Mouse (Mus musculus): Measurements from ENCODE around the gene Duox1.
A peak's percentile ranks its signal among the peaks of the same experiment; 100 is the strongest.

Duox1 gene

GRCm38 (mm10) chr2:122315372-122315771 is at the start of gene Duox1:
TSS of gene Duox1 (plus strand) at chr2:122315672.
- no peak for DNase-seq

GRCm38 (mm10) chr2:122266407-122267193 is 48.9 kb upstream of the Duox1 start:
- no peak for DNase-seq

GRCm38 (mm10) chr2:122278769-122279168 is 36.7 kb upstream of the Duox1 start:
- no peak for DNase-seq

- DNase-seq, result no peak
These were observed 31.4 kb upstream of the Duox1 start for GRCm38 (mm10) chr2:122284091-122284490.

GRCm38 (mm10) chr2:122286137-122286536 is 29.3 kb upstream of the Duox1 start:
- no peak for DNase-seq

- no peak for DNase-seq
These were observed 20.6 kb upstream of the Duox1 start for GRCm38 (mm10) chr2:122294916-122295315.

- no peak for DNase-seq
These were observed 18.0 kb upstream of the Duox1 start for GRCm38 (mm10) chr2:122297271-122298095.

- DNase-seq, result no peak
These were observed 17.4 kb upstream of the Duox1 start, which contains the start of gene Duox2 for GRCm38 (mm10) chr2:122298096-122298499. TSS of gene Duox2 (minus strand) at chr2:122298449.

GRCm38 (mm10) chr2:122298596-122299490 is 16.6 kb upstream of the Duox1 start, which contains the start of gene Duoxa2:
TSS of gene Duoxa2 (plus strand) at chr2:122298900.
- peak in 1 of 2 experiments; percentile 7 for DNase-seq

GRCm38 (mm10) chr2:122299911-122300655 is 15.4 kb upstream of the Duox1 start:
- DNase-seq, result no peak

- DNase-seq, result no peak
These were observed 14.8 kb upstream of the Duox1 start for GRCm38 (mm10) chr2:122300656-122301020.

- DNase-seq, result peak in 1 of 2 experiments; percentile 33
These were observed 14.2 kb upstream of the Duox1 start for GRCm38 (mm10) chr2:122301081-122301920.

GRCm38 (mm10) chr2:122301921-122302573 is 13.4 kb upstream of the Duox1 start:
- no peak for DNase-seq

GRCm38 (mm10) chr2:122302574-122303241 is 12.8 kb upstream of the Duox1 start:
- peak; percentile 25 to 65 for DNase-seq

- DNase-seq, result no peak
These were observed 10.9 kb upstream of the Duox1 start for GRCm38 (mm10) chr2:122304544-122304943.

- DNase-seq, result no peak
These were observed 10.2 kb upstream of the Duox1 start for GRCm38 (mm10) chr2:122305097-122305892.

- DNase-seq, result no peak
These were observed 9.3 kb upstream of the Duox1 start for GRCm38 (mm10) chr2:122306184-122306583.

GRCm38 (mm10) chr2:122309647-122310046 is 5.8 kb upstream of the Duox1 start:
- DNase-seq, result no peak

GRCm38 (mm10) chr2:122311561-122311960 is 3.9 kb upstream of the Duox1 start:
- DNase-seq, result no peak
